Mouse (Mus musculus): ENCODE data around the gene Gemin2. TPM values are rescaled to one million over a fixed set of nuclear protein-coding genes. Genes with fewer than 3 reads are reported as not detected.
"Not testable (repeated sequence)": the region's sequence is repeated elsewhere in the genome, so short reads cannot be mapped to it uniquely, and the experiment has no call there.

Gemin2 gene
- polyA plus RNA-seq, 1 experiment from 2014 or later: 15.7 TPM

DNA sequence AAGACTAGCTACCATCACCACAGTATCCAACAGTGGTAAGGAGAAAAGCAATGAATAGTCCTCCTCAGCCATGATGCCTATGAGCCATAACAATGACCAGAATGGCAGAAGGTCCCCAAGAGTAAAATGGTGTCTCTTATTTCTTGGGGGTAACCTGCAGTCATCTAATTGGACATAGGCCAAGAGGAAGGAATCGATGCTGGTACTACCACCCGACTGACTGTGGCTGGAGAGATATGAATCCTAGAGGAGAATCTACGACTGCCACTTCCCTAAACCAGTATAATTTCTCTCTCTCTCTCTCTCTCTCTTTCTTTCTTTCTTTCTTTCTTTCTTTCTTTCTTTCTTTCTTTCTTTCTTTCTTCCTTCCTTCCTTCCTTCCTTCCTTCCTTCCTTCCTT lies 39.3 kb downstream of the Gemin2 start:
- Histone ChIP-seq H3K4me1 (ENCODE audit: control insufficient read depth, low read depth, low read length) (peaks cover 18% of the 10 kb centered on the region), H3K9me3 (replicated peaks; ENCODE audit: control insufficient read depth, low read length) (no peaks in the 10 kb centered on the region), H3K4me2 (ENCODE audit: low read depth, low read length) (no peak overlapping the region), H3K27me3 (ENCODE audit: control insufficient read depth, insufficient read depth, low read depth, low read length) (no peaks in the 10 kb centered on the region), H3K27ac (ENCODE audit: low read length) (no peak overlapping the region), H3K36me3 (ENCODE audit: control insufficient read depth, insufficient read depth) (peaks cover 5% of the 10 kb centered on the region; the same call in 1 of the 2 replicates), H3K4me3 (ENCODE audit: low read depth, low read length) (no peak overlapping the region), H3K9ac (ENCODE audit: low read depth, low read length) (no peak overlapping the region)
- 38% methylated on average over 3 of the region's 3 CpGs for WGBS (ENCODE audit: insufficient replicate concordance)
- no peak for ATAC-seq (ENCODE audit: low read depth)

GRCm38 (mm10) chr12:59053166-59053565 lies 40.0 kb downstream of the Gemin2 start:
- no peak overlapping the region for H3K27ac ChIP-seq (ENCODE audit: low read length)
- peak; percentile 74 for ATAC-seq (ENCODE audit: low read depth)
- no peak overlapping the region for H3K9ac ChIP-seq (ENCODE audit: low read depth, low read length)
- peaks cover 5% of the 10 kb centered on the region; the same call in 1 of the 2 replicates for H3K36me3 ChIP-seq (ENCODE audit: control insufficient read depth, insufficient read depth)
- no peaks in the 10 kb centered on the region for H3K9me3 ChIP-seq (replicated peaks; ENCODE audit: control insufficient read depth, low read length)
- WGBS (ENCODE audit: insufficient replicate concordance): 32% methylated on average over 5 of the region's 5 CpGs
- H3K4me2 ChIP-seq (ENCODE audit: low read depth, low read length): no peak overlapping the region
- H3K27me3 ChIP-seq (ENCODE audit: control insufficient read depth, insufficient read depth, low read depth, low read length): no peaks in the 10 kb centered on the region
- H3K4me3 ChIP-seq (ENCODE audit: low read depth, low read length): no peak overlapping the region
- peaks cover 18% of the 10 kb centered on the region for H3K4me1 ChIP-seq (ENCODE audit: control insufficient read depth, low read depth, low read length)

GRCm38 (mm10) chr12:59053976-59054375 lies 40.8 kb downstream of the Gemin2 start:
- no peak overlapping the region for H3K27ac ChIP-seq (ENCODE audit: low read length)
- peaks cover 18% of the 10 kb centered on the region for H3K4me1 ChIP-seq (ENCODE audit: control insufficient read depth, low read depth, low read length)
- H3K9me3 ChIP-seq (replicated peaks; ENCODE audit: control insufficient read depth, low read length): no peaks in the 10 kb centered on the region
- H3K4me2 ChIP-seq (ENCODE audit: low read depth, low read length): no peak overlapping the region
- peaks cover 5% of the 10 kb centered on the region; the same call in 1 of the 2 replicates for H3K36me3 ChIP-seq (ENCODE audit: control insufficient read depth, insufficient read depth)
- H3K27me3 ChIP-seq (ENCODE audit: control insufficient read depth, insufficient read depth, low read depth, low read length): no peaks in the 10 kb centered on the region
- no peak for ATAC-seq (ENCODE audit: low read depth)
- no peak overlapping the region for H3K4me3 ChIP-seq (ENCODE audit: low read depth, low read length)
- H3K9ac ChIP-seq (ENCODE audit: low read depth, low read length): no peak overlapping the region

DNA sequence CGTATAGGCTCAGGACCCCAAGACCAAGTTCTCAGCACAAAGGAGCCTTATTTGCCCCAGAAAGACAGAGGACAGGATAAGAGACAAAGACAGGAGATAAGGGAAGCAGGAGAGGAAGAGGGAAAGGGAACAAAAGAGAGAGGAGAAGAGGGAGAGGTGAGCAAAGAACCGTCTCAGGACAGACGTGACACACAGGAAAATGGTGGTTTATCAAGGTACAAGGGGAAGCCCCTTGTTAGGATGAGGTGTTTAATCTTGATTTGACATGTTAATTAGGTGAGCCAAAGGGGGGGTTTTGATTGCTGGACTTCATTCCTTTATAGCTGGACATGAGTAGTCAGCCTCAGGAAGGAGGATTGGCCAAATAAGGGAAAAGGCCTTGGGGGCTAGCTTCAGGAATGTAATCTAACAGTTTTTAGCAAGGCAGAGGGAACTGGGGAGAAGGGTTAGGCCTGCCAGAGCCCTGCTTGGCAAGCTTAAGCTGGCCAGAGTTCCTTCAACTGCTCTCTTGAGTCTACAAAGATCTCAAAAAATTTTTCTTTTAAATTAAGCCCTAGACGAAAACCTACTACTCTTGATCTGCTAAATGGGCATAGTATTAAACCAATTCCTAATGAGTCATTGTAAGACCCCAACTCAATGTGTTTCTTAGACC lies 42.1 kb downstream of the Gemin2 start:
- Histone ChIP-seq H3K4me2 (ENCODE audit: low read depth, low read length) (no peak overlapping the region), H3K27ac (ENCODE audit: low read length) (no peak overlapping the region), H3K9ac (ENCODE audit: low read depth, low read length) (no peak overlapping the region), H3K27me3 (ENCODE audit: control insufficient read depth, insufficient read depth, low read depth, low read length) (no peaks in the 10 kb centered on the region), H3K36me3 (ENCODE audit: control insufficient read depth, insufficient read depth) (no peaks in the 10 kb centered on the region; the same call in 1 of the 2 replicates), H3K4me3 (ENCODE audit: low read depth, low read length) (no peak overlapping the region), H3K4me1 (ENCODE audit: control insufficient read depth, low read depth, low read length) (peaks cover 28% of the 10 kb centered on the region), H3K9me3 (replicated peaks; ENCODE audit: control insufficient read depth, low read length) (no peaks in the 10 kb centered on the region)
- 57% methylated on average over 4 of the region's 4 CpGs for WGBS (ENCODE audit: insufficient replicate concordance)
- ATAC-seq (ENCODE audit: low read depth): no peak

GRCm38 (mm10) chr12:59056222-59056621 lies 43.0 kb downstream of the Gemin2 start:
- Histone ChIP-seq H3K36me3 (ENCODE audit: control insufficient read depth, insufficient read depth) (no peaks in the 10 kb centered on the region; the same call in 1 of the 2 replicates), H3K27ac (ENCODE audit: low read length) (no peak overlapping the region), H3K27me3 (ENCODE audit: control insufficient read depth, insufficient read depth, low read depth, low read length) (no peaks in the 10 kb centered on the region), H3K4me2 (ENCODE audit: low read depth, low read length) (no peak overlapping the region), H3K4me1 (ENCODE audit: control insufficient read depth, low read depth, low read length) (peaks cover 30% of the 10 kb centered on the region), H3K4me3 (ENCODE audit: low read depth, low read length) (no peak overlapping the region), H3K9ac (ENCODE audit: low read depth, low read length) (no peak overlapping the region), H3K9me3 (replicated peaks; ENCODE audit: control insufficient read depth, low read length) (no peaks in the 10 kb centered on the region)
- WGBS (ENCODE audit: insufficient replicate concordance): 89% methylated on average over 11 of the region's 11 CpGs
- ATAC-seq (ENCODE audit: low read depth): no peak

DNA sequence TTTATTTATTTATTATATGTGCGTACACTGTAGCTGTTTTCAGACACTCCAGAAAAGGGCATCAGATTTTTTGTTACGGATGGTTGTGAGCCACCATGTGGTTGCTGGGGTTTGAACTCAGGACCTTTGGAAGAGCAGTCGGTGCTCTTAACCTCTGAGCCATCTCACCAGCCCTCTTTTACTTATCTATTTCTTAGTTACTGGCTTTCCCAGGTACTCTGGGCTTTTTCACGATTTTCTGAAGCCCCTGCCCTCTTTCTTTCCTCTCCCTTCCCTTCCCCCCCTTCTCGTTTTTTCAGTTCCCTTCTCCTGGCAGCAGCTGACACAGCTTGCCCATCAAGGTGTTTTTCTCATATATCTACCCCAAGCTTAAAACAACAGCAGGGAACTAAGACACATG lies 45.0 kb downstream of the Gemin2 start:
- H3K4me3 ChIP-seq (ENCODE audit: low read depth, low read length); H3K9me3 ChIP-seq (replicated peaks; ENCODE audit: control insufficient read depth, low read length); H3K9ac ChIP-seq (ENCODE audit: low read depth, low read length); ATAC-seq (ENCODE audit: low read depth); H3K4me2 ChIP-seq (ENCODE audit: low read depth, low read length); H3K27ac ChIP-seq (ENCODE audit: low read length); H3K27me3 ChIP-seq (ENCODE audit: control insufficient read depth, insufficient read depth, low read depth, low read length); H3K36me3 ChIP-seq (ENCODE audit: control insufficient read depth, insufficient read depth): not testable (repeated sequence)
- H3K4me1 ChIP-seq (ENCODE audit: control insufficient read depth, low read depth, low read length): peaks cover 27% of the 10 kb centered on the region
- WGBS (ENCODE audit: insufficient replicate concordance): 71% methylated on average over 5 of the region's 5 CpGs

DNA sequence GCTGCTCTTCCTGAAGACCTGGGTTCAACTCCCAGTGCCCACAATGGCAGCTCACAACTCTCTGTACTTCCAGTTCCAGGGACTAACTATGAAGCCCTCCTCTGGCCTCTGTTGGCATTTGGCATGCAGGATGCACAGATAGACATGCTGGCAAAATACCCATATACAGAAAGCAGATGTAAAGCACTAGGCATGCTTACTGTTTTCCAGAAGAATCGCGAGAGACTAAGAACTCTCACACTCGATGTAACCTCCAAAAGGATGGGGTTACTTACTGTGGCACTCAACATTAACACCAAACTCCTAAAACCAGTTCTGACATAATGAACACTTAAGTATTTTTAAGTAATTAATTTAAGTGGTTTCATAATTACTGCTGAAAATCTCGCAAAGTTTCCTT lies 47.1 kb downstream of the Gemin2 start:
- H3K4me1 ChIP-seq (ENCODE audit: control insufficient read depth, low read depth, low read length): peaks cover 15% of the 10 kb centered on the region
- no peak for ATAC-seq (ENCODE audit: low read depth)
- no peaks in the 10 kb centered on the region for H3K9me3 ChIP-seq (replicated peaks; ENCODE audit: control insufficient read depth, low read length)
- H3K36me3 ChIP-seq (ENCODE audit: control insufficient read depth, insufficient read depth): no peaks in the 10 kb centered on the region; the same call in 1 of the 2 replicates
- peak overlapping the region; percentile 97 for H3K9ac ChIP-seq (ENCODE audit: low read depth, low read length)
- peak overlapping the region; percentile 93 for H3K27ac ChIP-seq (ENCODE audit: low read length)
- peak overlapping the region; percentile 97 for H3K4me3 ChIP-seq (ENCODE audit: low read depth, low read length)
- 43% methylated on average over 4 of the region's 4 CpGs for WGBS (ENCODE audit: insufficient replicate concordance)
- H3K4me2 ChIP-seq (ENCODE audit: low read depth, low read length): peak overlapping the region; percentile 88
- H3K27me3 ChIP-seq (ENCODE audit: control insufficient read depth, insufficient read depth, low read depth, low read length): no peaks in the 10 kb centered on the region

DNA sequence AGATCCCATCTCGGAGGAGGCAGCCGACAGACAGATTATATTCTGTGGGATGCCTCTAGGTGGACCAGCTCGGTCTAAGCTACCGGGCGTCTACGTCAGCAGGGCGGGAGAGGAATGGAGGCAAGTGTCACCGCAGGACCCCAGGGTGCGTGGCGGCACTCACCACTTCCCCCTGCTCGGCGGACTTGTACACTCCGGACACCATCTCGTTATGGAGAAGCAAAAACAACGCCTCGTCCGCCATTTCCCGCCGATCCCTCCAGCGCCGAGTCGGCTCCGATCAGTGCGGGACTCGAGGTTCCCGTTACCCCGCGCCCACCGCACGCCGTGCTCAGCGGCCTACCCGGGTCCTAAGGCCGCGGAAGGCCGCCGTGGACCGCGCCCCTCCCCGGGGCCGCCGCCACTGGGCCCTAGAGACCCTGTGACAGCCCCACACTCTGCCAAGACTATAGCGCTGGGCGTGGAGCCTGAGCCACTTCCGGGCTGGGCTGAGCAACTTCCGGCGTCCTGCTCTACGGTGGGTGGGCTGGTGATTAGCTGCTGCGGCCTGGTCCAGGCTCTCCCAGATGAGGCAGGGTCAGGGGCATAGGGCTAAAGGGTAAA lies 47.9 kb downstream of the Gemin2 start, which contains the start of gene Trappc6b:
Gene Trappc6b (minus strand): TSS at position 480 of the 603 bp plus-strand sequence.
- WGBS (ENCODE audit: insufficient replicate concordance): under 1% methylated on average over 42 of the region's 49 CpGs
- H3K27me3 ChIP-seq (ENCODE audit: control insufficient read depth, insufficient read depth, low read depth, low read length): no peaks in the 10 kb centered on the region
- H3K27ac ChIP-seq (ENCODE audit: low read length): peak within 1 kb of the TSS; percentile 93
- no peaks in the 10 kb centered on the region for H3K9me3 ChIP-seq (replicated peaks; ENCODE audit: control insufficient read depth, low read length)
- peak; percentile 95 for ATAC-seq (ENCODE audit: low read depth)
- peaks cover 18% of the 10 kb centered on the region for H3K4me1 ChIP-seq (ENCODE audit: control insufficient read depth, low read depth, low read length)
- H3K4me2 ChIP-seq (ENCODE audit: low read depth, low read length): peak within 1 kb of the TSS; percentile 88
- H3K36me3 ChIP-seq (ENCODE audit: control insufficient read depth, insufficient read depth): no peaks in the 10 kb centered on the region; the same call in 1 of the 2 replicates
- H3K4me3 ChIP-seq (ENCODE audit: low read depth, low read length): peak within 1 kb of the TSS; percentile 97
- H3K9ac ChIP-seq (ENCODE audit: low read depth, low read length): peak within 1 kb of the TSS; percentile 97

DNA sequence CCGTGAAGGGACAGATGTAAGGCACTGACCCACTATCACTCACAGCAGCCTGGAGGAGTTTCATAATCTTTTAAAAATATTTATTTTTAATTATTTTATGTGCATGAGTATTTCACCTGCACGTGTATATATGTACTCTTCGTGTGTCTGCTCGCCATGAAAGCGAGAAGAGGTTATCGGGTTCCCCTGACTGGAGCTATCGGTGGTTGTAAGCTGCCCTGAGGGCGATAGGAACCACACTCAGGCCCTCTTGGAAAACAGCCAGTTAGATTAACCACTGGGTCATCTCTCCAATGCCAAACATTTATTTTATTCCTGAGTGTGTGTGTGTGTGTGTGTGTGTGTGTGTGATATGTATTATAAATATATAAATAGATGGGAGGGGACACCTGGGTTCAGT lies 51.6 kb downstream of the Gemin2 start:
- H3K27ac ChIP-seq (ENCODE audit: low read length): no peak overlapping the region
- H3K36me3 ChIP-seq (ENCODE audit: control insufficient read depth, insufficient read depth): peaks cover 15% of the 10 kb centered on the region
- H3K4me1 ChIP-seq (ENCODE audit: control insufficient read depth, low read depth, low read length): peaks cover 16% of the 10 kb centered on the region
- WGBS (ENCODE audit: insufficient replicate concordance): 81% methylated on average over 8 of the region's 8 CpGs
- no peaks in the 10 kb centered on the region for H3K27me3 ChIP-seq (ENCODE audit: control insufficient read depth, insufficient read depth, low read depth, low read length)
- no peak overlapping the region for H3K4me2 ChIP-seq (ENCODE audit: low read depth, low read length)
- H3K9me3 ChIP-seq (replicated peaks; ENCODE audit: control insufficient read depth, low read length): no peaks in the 10 kb centered on the region
- no peak overlapping the region for H3K9ac ChIP-seq (ENCODE audit: low read depth, low read length)
- no peak for ATAC-seq (ENCODE audit: low read depth)
- no peak overlapping the region for H3K4me3 ChIP-seq (ENCODE audit: low read depth, low read length)
